ENCODE assay signal across 24 mouse cellular contexts in genomic region chr3:65827400-65827799, GRCm38 (mm10).
"Had no signal": no experiment of that assay in that cellular context is flagged by ENCODE, and none has a peak within 500 bp of the region (broad histone marks: within the 10 kb centered on the region; RNA-seq: fewer than 3 reads in every experiment).

No protein-coding gene starts in this region.

- H3K36me3 ChIP-seq: heart, embryonic 13.5 days; heart, embryonic 15.5 days; hindbrain, embryonic 13.5 days; hindbrain, embryonic 15.5 days; kidney, embryonic 15.5 days; limb, embryonic 13.5 days; limb, embryonic 15.5 days; liver, embryonic 12.5 days had no signal

- H3K4me2 ChIP-seq: heart, embryonic 11.5 days; heart, embryonic 13.5 days; heart, embryonic 15.5 days; hindbrain, embryonic 13.5 days; hindbrain, embryonic 15.5 days; kidney, embryonic 15.5 days; limb, embryonic 13.5 days; limb, embryonic 15.5 days; liver, embryonic 12.5 days had no signal

- H3K27ac ChIP-seq: hindbrain, embryonic 13.5 days; hindbrain, postnatal 0 days; kidney, embryonic 15.5 days; kidney, postnatal 0 days; limb, embryonic 13.5 days; limb, embryonic 15.5 days; liver, embryonic 12.5 days; liver, embryonic 14.5 days had no signal

- H3K9me3 ChIP-seq: heart, embryonic 15.5 days; hindbrain, embryonic 13.5 days; hindbrain, embryonic 15.5 days; kidney, embryonic 15.5 days; limb, embryonic 13.5 days; limb, embryonic 15.5 days; liver, embryonic 12.5 days had no signal

- H3K4me3 ChIP-seq: heart, adult 2 months; heart, embryonic 13.5 days; heart, embryonic 15.5 days; hindbrain, embryonic 13.5 days; hindbrain, embryonic 15.5 days; kidney, embryonic 15.5 days; limb, embryonic 13.5 days; limb, embryonic 15.5 days; liver, embryonic 12.5 days had no signal

- H3K9ac ChIP-seq: heart, embryonic 13.5 days; heart, embryonic 15.5 days; hindbrain, embryonic 13.5 days; hindbrain, embryonic 15.5 days; kidney, embryonic 15.5 days; limb, embryonic 13.5 days; limb, embryonic 15.5 days; liver, embryonic 12.5 days; liver, embryonic 14.5 days had no signal

- ATAC-seq: intestine, embryonic 16.5 days; liver, embryonic 12.5 days had no signal

- DNase-seq: gastrocnemius, postnatal 14 days; gastrocnemius, postnatal 36 days; heart, postnatal 14 days; kidney, adult 11 months; kidney, adult 2 months; kidney, adult 9 months; kidney, postnatal 14 days; kidney, postnatal 36 days; layer of hippocampus, adult 9-11 months; layer of hippocampus, postnatal 36 days had no signal

- H3K4me1 ChIP-seq: liver, embryonic 12.5 days had no signal

- H3K27me3 ChIP-seq: heart, embryonic 13.5 days; heart, embryonic 15.5 days; hindbrain, embryonic 13.5 days; hindbrain, embryonic 15.5 days; kidney, embryonic 15.5 days; liver, embryonic 12.5 days had no signal
